Mouse (Mus musculus) hindbrain, embryonic 15.5 days (tissue): ENCODE measurements at regions not wholly inside any gene's neighbourhood (a gene's known extent, or its start where the extent isn't known, plus 50 kb on each side); places are given as distances from the start of the nearest gene placed in this dataset.

ENCODE experiments used
- ATAC-seq: fragments of 200-750 bp; cut with Nextera tagmentation; 2 replicates; pipeline ENCODE4 v1.8.0; 2017; ENCODE audit warnings: low read depth, moderate number of reproducible peaks, moderate TSS enrichment; ENCODE audit not compliant: low FRiP score
- H3K27ac ChIP-seq: fragments of 300-500 bp; sonication (generic); replicated peaks from 2 replicates; pipeline ENCODE4 v1.5.1; 2015; ENCODE audit warnings: mild to moderate bottlenecking, inconsistent platforms
- H3K27me3 ChIP-seq: fragments of 300-500 bp; sonication (generic); 2 replicates; pipeline ENCODE4 v1.6.1; 2015; ENCODE audit warnings: control low read depth, inconsistent platforms
- H3K36me3 ChIP-seq: fragments of 300-500 bp; sonication (generic); 2 replicates; pipeline ENCODE4 v1.6.1; 2015; ENCODE audit warnings: control low read depth, inconsistent platforms
- H3K4me1 ChIP-seq: fragments of 300-500 bp; sonication (generic); replicated peaks from 2 replicates; pipeline ENCODE4 v1.6.1; 2015; ENCODE audit warnings: control low read depth, inconsistent platforms
- H3K4me2 ChIP-seq: fragments of 300-500 bp; sonication (generic); 2 replicates; pipeline ENCODE4 v1.6.1; 2015; ENCODE audit warnings: moderate library complexity, mild to moderate bottlenecking, inconsistent platforms
- H3K4me3 ChIP-seq: fragments of 300-500 bp; sonication (generic); 2 replicates; pipeline ENCODE4 v1.5.1; 2015; ENCODE audit warnings: mild to moderate bottlenecking, inconsistent platforms
- H3K9ac ChIP-seq: fragments of 300-500 bp; sonication (generic); 2 replicates; pipeline ENCODE4 v1.6.1; 2015; ENCODE audit warnings: inconsistent platforms
- H3K9me3 ChIP-seq: fragments of 300-500 bp; sonication (generic); 2 replicates; pipeline ENCODE4 v1.6.1; 2016; ENCODE audit warnings: control low read depth, inconsistent platforms
- WGBS: fragments of 180-500 bp; shearing (Covaris S2); methylation state at CpG from one replicate; pipeline ENCODE4 v1.1.7; 2015; 5-methylcytosine and 5-hydroxymethylcytosine counted together

DNA sequence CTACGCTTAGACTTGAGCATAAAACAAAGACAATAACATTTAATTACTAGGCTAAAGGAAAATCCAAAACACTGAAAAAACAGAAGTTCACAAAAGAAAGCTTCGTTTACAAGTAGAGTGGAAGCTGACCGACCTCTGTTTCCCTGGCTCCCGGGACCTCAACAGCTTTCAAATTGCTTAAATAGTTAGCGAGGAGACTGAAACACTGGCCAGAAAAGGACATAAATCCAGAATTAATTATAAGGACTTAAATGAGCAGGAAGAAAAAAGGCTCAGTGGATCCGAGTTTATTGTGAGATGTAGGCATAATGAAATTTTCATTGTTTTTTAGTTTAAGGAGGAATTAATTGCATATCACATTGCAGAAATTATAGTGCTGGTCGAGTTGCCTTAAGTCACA is 754.4 kb downstream of the Kcnj2 start:
- Histone ChIP-seq H3K27me3 (no peaks in the 10 kb centered on the region), H3K27ac (0 out of 2 replicates have a peak overlapping the region, but pooled peaks have one; percentile 3), H3K9me3 (no peaks in the 10 kb centered on the region), H3K4me2 (no peak overlapping the region), H3K9ac (no peak overlapping the region), H3K36me3 (no peaks in the 10 kb centered on the region), H3K4me3 (no peak overlapping the region), H3K4me1 (peaks cover 14% of the 10 kb centered on the region)
- no peak for ATAC-seq
- 47% methylated on average over 7 of the region's 7 CpGs for WGBS

DNA sequence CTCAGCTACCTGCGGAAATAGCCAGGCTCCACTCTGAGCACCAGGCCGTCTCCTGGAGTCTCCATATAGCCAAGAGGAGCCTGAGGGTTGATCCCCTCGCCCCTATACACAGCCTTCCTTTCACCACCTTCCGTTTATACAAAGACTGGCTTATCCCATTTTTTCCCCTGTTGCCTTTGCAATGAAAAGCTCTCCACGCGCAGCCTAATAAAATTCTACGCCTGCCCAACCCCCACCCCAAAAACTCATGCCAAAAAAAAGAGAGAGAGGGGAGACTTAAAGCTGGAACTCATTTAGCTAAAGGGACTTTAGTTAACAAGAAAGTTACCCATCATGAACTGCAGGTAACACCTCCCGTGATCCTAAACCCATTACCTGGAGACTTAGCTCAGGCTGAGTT is 762.5 kb downstream of the Kcnj2 start:
- WGBS = 75% methylated on average over 8 of the region's 8 CpGs
- ATAC-seq = no peak
- Histone ChIP-seq H3K4me2 (no peak overlapping the region), H3K4me1 (no peaks in the 10 kb centered on the region), H3K4me3 (no peak overlapping the region), H3K9ac (no peak overlapping the region), H3K36me3 (no peaks in the 10 kb centered on the region), H3K27me3 (no peaks in the 10 kb centered on the region), H3K27ac (no peak overlapping the region), H3K9me3 (no peaks in the 10 kb centered on the region)

DNA sequence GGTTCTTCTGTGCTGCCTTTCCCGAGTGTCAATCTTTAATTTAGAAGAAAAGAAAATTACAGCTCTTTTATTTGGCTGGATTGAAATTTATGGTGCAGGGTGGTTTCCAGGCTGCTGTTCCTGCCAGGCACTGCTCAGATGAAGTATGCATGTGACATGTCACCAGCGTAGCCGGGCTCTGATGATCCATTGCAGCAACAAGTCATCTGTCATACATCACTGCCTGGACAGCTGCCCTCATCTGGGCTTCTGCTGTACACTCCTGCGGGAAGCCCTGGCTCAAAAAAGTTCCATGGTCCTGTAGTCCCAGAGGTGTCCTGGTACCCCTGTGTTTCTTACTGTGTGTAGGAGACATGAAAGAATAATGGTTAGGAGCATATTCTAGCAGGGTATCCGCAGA is 773.0 kb downstream of the Kcnj2 start:
- Histone ChIP-seq H3K4me1 (peaks cover 6% of the 10 kb centered on the region; the same call in 1 of the 2 replicates), H3K36me3 (no peaks in the 10 kb centered on the region), H3K9me3 (no peaks in the 10 kb centered on the region), H3K4me3 (no peak overlapping the region), H3K4me2 (no peak overlapping the region), H3K27ac (no peak overlapping the region), H3K27me3 (peaks cover 29% of the 10 kb centered on the region), H3K9ac (no peak overlapping the region)
- no peak for ATAC-seq
- WGBS = 66% methylated on average over 5 of the region's 5 CpGs

DNA sequence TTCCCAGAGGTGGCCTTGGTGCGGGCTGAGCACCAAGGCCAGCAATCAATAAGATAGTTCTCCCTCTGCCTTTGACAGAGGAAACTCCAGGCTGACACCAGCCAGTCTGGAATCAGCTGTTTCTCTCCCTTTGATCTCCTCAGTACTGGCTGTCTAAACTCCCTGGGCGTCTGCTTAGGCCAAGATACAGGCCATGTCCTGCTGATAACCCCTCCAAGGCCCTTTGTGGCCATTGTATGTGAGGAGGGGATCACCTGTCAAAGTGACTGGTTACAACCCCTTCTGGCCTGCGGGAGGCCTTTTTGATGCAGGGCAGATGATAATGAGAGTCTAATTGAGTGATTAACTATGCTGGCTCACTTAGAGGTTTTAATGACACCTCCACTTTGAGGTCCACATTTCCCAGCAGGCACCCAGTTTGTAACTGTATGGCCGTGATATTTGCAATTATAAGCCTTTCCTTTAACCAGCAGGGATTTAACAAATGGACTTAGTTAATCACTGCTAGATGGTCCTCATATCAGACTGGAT is 777.8 kb downstream of the Kcnj2 start:
- no peak overlapping the region for H3K27ac ChIP-seq
- no peaks in the 10 kb centered on the region for H3K9me3 ChIP-seq
- no peak overlapping the region for H3K4me2 ChIP-seq
- 20% methylated on average over 4 of the region's 4 CpGs for WGBS
- no peak overlapping the region for H3K4me3 ChIP-seq
- H3K9ac ChIP-seq = no peak overlapping the region
- no peaks in the 10 kb centered on the region for H3K36me3 ChIP-seq
- H3K4me1 ChIP-seq = peaks cover 11% of the 10 kb centered on the region; the same call in 1 of the 2 replicates
- no peak for ATAC-seq
- H3K27me3 ChIP-seq = peaks cover 22% of the 10 kb centered on the region

DNA sequence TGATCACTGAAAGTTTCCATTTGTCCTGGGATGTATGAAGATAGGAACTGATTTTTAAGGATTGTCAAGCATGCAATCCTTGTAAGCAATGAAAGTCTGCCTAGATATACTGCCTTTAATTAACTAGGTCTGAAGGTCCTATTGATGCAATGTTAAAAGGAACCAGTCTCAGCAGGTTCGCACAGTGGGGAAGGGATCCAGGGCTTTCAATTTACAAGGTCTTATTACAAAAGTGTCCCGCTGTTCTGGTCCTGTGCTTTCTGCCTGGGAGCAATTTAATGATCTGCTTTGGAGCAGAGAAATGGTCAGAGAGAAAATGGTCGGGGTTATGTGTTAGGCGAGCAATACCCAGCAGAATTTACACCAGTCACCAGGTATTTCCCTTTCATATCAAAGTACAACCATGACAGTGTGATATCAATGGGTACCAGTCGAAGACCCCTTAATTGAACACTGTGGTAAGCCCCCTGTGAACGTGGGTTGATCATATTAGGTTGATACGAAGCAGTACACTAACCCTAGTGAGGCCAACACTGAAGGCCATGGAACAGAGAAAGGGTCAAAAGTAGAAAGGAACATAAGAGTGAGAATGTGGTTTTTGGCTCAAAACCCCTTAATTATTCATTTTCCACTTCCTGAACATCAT is 778.5 kb downstream of the Kcnj2 start:
- no peak overlapping the region for H3K4me2 ChIP-seq
- H3K9me3 ChIP-seq = no peaks in the 10 kb centered on the region
- H3K27me3 ChIP-seq = peaks cover 24% of the 10 kb centered on the region
- WGBS = 16% methylated on average over 7 of the region's 7 CpGs
- no peak overlapping the region for H3K4me3 ChIP-seq
- ATAC-seq = no peak
- no peaks in the 10 kb centered on the region for H3K36me3 ChIP-seq
- H3K27ac ChIP-seq = no peak overlapping the region
- H3K9ac ChIP-seq = no peak overlapping the region
- H3K4me1 ChIP-seq = peaks cover 11% of the 10 kb centered on the region; the same call in 1 of the 2 replicates

DNA sequence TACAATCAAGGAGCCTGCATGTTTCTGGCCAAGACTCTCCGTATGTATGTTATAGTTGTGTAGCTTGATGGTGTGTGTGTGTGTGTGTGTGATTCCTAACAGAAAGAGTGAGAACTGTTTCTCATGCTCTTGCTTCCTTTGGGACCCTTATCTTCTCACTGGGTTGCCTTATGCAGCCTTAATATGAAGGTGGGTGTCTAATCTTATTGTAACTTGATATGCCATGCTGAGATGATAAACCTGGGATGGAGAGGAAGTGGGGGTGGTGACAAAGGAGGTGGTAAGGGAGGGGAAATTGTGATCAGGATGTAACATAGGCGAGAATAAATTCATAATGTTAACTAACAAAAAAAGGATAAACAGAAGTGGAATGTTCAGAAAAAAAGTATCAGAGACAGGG is 791.3 kb downstream of the Kcnj2 start:
- H3K9ac ChIP-seq = no peak overlapping the region
- H3K36me3 ChIP-seq = no peaks in the 10 kb centered on the region
- 83% methylated on average over 2 of the region's 2 CpGs for whole genome bisulfite sequencing
- H3K4me2 ChIP-seq = no peak overlapping the region
- H3K4me3 ChIP-seq = no peak overlapping the region
- H3K27ac ChIP-seq = no peak overlapping the region
- no peaks in the 10 kb centered on the region for H3K9me3 ChIP-seq
- ATAC-seq = no peak
- no peaks in the 10 kb centered on the region for H3K4me1 ChIP-seq
- no peaks in the 10 kb centered on the region for H3K27me3 ChIP-seq

DNA sequence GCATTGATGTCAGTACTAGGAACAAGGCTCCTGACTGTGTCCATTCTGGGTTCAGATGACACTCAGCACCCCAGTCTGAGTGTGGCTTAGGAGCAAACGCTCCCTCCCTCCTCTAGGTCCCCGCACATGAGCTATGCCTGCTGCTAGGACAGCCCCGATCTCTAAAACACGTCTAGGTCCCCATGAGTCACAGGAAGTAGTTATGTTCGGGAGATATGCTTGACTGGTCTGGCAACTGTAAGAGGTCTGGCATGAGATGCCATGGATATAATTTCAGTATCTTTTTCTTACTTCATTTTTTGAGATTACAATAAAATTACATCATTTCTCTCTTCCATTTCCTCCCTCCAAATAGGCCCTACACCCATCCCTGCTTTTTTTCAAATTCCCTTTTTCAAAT is 792.1 kb downstream of the Kcnj2 start:
- Histone ChIP-seq H3K9me3 (no peaks in the 10 kb centered on the region), H3K4me3 (no peak overlapping the region), H3K27ac (no peak overlapping the region), H3K4me2 (no peak overlapping the region), H3K4me1 (no peaks in the 10 kb centered on the region), H3K9ac (no peak overlapping the region), H3K27me3 (no peaks in the 10 kb centered on the region), H3K36me3 (no peaks in the 10 kb centered on the region)
- ATAC-seq = no peak
- 80% methylated on average over 5 of the region's 5 CpGs for WGBS

DNA sequence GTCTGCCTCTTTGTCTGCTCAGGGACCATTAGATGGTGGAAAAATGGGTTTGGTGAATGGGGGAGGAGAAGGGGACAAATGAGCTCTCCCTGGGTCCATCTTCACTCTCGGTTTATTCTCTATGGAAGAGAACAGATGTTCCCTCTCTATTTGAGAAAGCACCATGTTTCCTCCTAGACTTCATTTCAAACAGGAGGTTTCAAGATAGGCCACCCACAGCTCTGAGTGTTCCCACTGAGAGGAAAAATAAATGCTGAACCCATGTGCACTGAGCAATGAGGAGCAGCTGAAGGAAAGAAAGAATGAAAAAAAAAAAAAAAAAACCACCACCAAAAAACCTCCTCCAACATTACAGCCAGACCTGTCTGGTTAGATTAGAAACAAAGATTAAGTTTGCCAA is 799.2 kb downstream of the Kcnj2 start:
- H3K27ac ChIP-seq = no peak overlapping the region
- H3K4me3 ChIP-seq = no peak overlapping the region
- no peaks in the 10 kb centered on the region for H3K27me3 ChIP-seq
- H3K9ac ChIP-seq = no peak overlapping the region
- H3K4me2 ChIP-seq = no peak overlapping the region
- 27% methylated on average over 1 of the region's 1 CpGs for WGBS
- H3K36me3 ChIP-seq = no peaks in the 10 kb centered on the region
- H3K4me1 ChIP-seq = no peaks in the 10 kb centered on the region
- no peak for ATAC-seq
- H3K9me3 ChIP-seq = no peaks in the 10 kb centered on the region

DNA sequence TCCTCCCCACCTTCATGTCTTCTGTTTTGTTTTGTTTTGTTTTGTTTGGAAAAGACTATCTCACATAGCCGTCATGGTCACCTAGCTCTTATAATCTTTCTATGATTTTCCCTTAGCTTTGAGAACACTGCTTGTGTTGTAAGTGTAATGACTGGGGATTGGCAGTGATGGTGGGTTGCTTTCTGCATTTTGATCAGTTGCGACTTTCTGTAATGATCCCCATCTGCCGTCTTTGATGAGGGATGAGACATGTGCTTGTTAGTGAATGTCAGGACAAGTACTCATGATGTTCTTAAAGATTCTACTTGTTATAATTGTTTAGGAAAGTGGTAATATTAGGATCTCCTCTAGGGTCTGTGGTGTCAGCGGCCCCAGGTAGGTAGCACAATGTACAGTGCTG is 809.4 kb downstream of the Kcnj2 start:
- 92% methylated on average over 4 of the region's 4 CpGs for WGBS
- H3K4me2 ChIP-seq = no peak overlapping the region
- no peak for ATAC-seq
- H3K27ac ChIP-seq = no peak overlapping the region
- H3K4me1 ChIP-seq = no peaks in the 10 kb centered on the region
- no peaks in the 10 kb centered on the region for H3K9me3 ChIP-seq
- no peaks in the 10 kb centered on the region for H3K27me3 ChIP-seq
- H3K36me3 ChIP-seq = no peaks in the 10 kb centered on the region
- H3K4me3 ChIP-seq = no peak overlapping the region
- H3K9ac ChIP-seq = no peak overlapping the region

DNA sequence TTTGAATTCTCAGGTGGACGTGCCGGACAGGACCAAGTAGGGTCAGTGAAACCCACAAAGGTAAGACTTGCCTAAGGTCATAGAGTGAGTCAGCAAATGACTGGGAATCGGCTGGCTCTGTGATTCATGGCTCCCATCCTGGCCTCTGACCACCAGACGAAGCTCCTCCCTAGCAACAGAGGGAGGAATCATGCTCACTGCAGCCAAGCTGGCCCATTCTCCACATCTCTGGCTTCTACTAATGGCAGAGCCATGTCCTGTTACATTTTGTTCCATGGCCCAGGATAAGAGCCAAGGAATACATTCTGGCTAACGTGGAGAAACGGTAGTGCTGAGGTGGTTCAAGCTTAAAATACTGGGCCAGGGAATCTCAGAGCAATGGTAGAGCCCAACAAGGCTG is 814.2 kb downstream of the Kcnj2 start:
- ATAC-seq = no peak

DNA sequence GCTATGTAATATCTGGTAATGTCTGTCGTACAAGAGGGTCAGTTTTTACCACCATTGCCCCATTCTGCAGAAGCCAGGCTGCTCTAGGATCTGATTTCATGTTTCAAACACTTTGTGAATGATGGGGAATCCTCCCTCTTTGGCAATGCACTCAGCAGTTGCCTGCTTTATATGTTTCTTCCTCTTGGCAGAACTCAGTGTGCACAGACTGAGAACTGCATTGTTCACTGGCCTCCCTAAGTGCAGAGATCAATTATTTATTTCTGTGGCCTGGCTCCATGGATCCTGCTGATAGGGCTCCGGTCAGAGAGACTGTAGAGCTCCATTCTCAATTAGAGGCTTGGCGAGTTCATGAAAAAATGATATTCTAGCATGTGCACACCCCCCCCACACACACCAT is 824.1 kb downstream of the Kcnj2 start:
- no peak overlapping the region for H3K27ac ChIP-seq
- H3K4me3 ChIP-seq = no peak overlapping the region
- no peak overlapping the region for H3K9ac ChIP-seq
- ATAC-seq = no peak
- no peaks in the 10 kb centered on the region for H3K9me3 ChIP-seq
- H3K4me1 ChIP-seq = peaks cover 6% of the 10 kb centered on the region; the same call in 1 of the 2 replicates
- 53% methylated on average over 3 of the region's 3 CpGs for WGBS
- H3K27me3 ChIP-seq = no peaks in the 10 kb centered on the region
- H3K36me3 ChIP-seq = no peaks in the 10 kb centered on the region
- H3K4me2 ChIP-seq = no peak overlapping the region

More for the DNA sequence above, 814.2 kb downstream of the Kcnj2 start:
- Histone ChIP-seq H3K4me2 (no peak overlapping the region), H3K27ac (no peak overlapping the region), H3K9me3 (no peaks in the 10 kb centered on the region), H3K27me3 (no peaks in the 10 kb centered on the region), H3K36me3 (no peaks in the 10 kb centered on the region), H3K4me3 (no peak overlapping the region), H3K4me1 (no peaks in the 10 kb centered on the region), H3K9ac (no peak overlapping the region)
- 83% methylated on average over 6 of the region's 6 CpGs for WGBS

DNA sequence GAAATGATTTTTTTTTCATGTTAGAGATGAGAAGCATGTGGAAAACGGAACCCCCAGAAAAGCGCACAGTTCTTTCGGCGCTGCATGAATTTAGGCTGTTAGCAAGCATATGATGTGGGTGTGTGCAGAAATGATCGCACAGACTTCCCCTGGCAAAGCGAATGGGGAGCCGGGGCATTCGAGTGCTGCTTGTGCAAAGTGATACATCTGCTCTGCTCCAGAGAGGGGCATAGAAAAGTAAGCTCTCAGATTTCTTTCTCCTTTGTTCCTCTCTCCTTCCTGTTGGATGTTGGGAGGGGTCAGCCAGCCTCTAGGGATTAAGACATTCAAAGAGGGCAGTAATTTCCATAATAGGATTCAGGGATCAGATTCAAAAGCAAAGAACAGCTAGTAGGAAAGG is 827.9 kb downstream of the Kcnj2 start:
- no peak overlapping the region for H3K4me2 ChIP-seq
- H3K4me3 ChIP-seq = no peak overlapping the region
- WGBS = 22% methylated on average over 8 of the region's 8 CpGs
- H3K27me3 ChIP-seq = 0 out of 2 replicates have a peak, but pooled peaks cover 3% of the 10 kb centered on the region
- no peaks in the 10 kb centered on the region for H3K9me3 ChIP-seq
- no peak overlapping the region for H3K9ac ChIP-seq
- peaks cover 6% of the 10 kb centered on the region; the same call in 1 of the 2 replicates for H3K4me1 ChIP-seq
- no peak for ATAC-seq
- no peak overlapping the region for H3K27ac ChIP-seq
- no peaks in the 10 kb centered on the region for H3K36me3 ChIP-seq
